Mouse (Mus musculus) lung, adult 18-20 months (tissue): ENCODE measurements around the gene Mrpl40.
"Not testable (repeated sequence)": the region's sequence is repeated elsewhere in the genome, so short reads cannot be mapped to it uniquely, and the experiment has no call there.

Source experiments
- DNase-seq, 2 experiments: peaks; one replicate each; pipeline ENCODE4 v3.0.0; 2022; ENCODE audit warnings: mixed read lengths in 2 of 2

Gene Mrpl40

GRCm38 (mm10) chr16:18876442-18877308, at the start of gene Mrpl40, which contains the start of gene Hira:
TSS of gene Mrpl40 (minus strand) at chr16:18876862.
TSS of gene Hira (plus strand) at chr16:18877037.
- DNase-seq, result peak; percentile 95 to 97

- no peak for DNase-seq
Observed at GRCm38 (mm10) chr16:18921771-18922170, 45.1 kb upstream of the Mrpl40 start.

- DNase-seq, result no peak
Observed at GRCm38 (mm10) chr16:18916064-18916463, 39.4 kb upstream of the Mrpl40 start.

- no peak for DNase-seq
Observed at GRCm38 (mm10) chr16:18905648-18906047, 29.0 kb upstream of the Mrpl40 start.

- peak; percentile 11 to 21 for DNase-seq
Observed at GRCm38 (mm10) chr16:18896429-18896828, 19.8 kb upstream of the Mrpl40 start.

- no peak for DNase-seq
Observed at GRCm38 (mm10) chr16:18895249-18895648, 18.6 kb upstream of the Mrpl40 start.

- peak in 1 of 2 experiments; percentile 23 for DNase-seq
Observed at GRCm38 (mm10) chr16:18893840-18894372, 17.2 kb upstream of the Mrpl40 start.

- no peak for DNase-seq
Observed at GRCm38 (mm10) chr16:18884044-18884443, 7.4 kb upstream of the Mrpl40 start.

GRCm38 (mm10) chr16:18878091-18878720, 1.5 kb upstream of the Mrpl40 start:
- DNase-seq, result peak in 1 of 2 experiments; percentile 3

- peak; percentile 38 to 39 for DNase-seq
Observed at GRCm38 (mm10) chr16:18877386-18878090, 876 bp upstream of the Mrpl40 start.

GRCm38 (mm10) chr16:18876091-18876441, 596 bp downstream of the Mrpl40 start:
- DNase-seq, result no peak

GRCm38 (mm10) chr16:18870495-18870894, 6.2 kb downstream of the Mrpl40 start:
- DNase-seq, result not testable (repeated sequence)

- peak in 1 of 2 experiments; percentile 15 for DNase-seq
Observed at GRCm38 (mm10) chr16:18860186-18860585, 16.5 kb downstream of the Mrpl40 start.

GRCm38 (mm10) chr16:18858551-18858950, 18.1 kb downstream of the Mrpl40 start:
- DNase-seq, result peak in 1 of 2 experiments; percentile 49

GRCm38 (mm10) chr16:18849521-18850190, 27.0 kb downstream of the Mrpl40 start:
- DNase-seq, result not testable (repeated sequence)

- DNase-seq, result no peak
Observed at GRCm38 (mm10) chr16:18846301-18846820, 30.3 kb downstream of the Mrpl40 start.

GRCm38 (mm10) chr16:18838346-18838745, 38.3 kb downstream of the Mrpl40 start:
- no peak for DNase-seq

GRCm38 (mm10) chr16:18836468-18837208, 40.0 kb downstream of the Mrpl40 start, which contains the start of the genes 2510002D24Rik and Gm28539:
TSS of gene 2510002D24Rik (plus strand) at chr16:18836578.
TSS of gene Gm28539 (plus strand) at chr16:18836584.
- DNase-seq, result peak; percentile 97

GRCm38 (mm10) chr16:18836073-18836467, 40.6 kb downstream of the Mrpl40 start:
- DNase-seq, result no peak

GRCm38 (mm10) chr16:18833486-18833885, 43.2 kb downstream of the Mrpl40 start:
- DNase-seq, result no peak

GRCm38 (mm10) chr16:18829102-18829501, 47.6 kb downstream of the Mrpl40 start:
- no peak for DNase-seq
